Mouse (Mus musculus) kidney, adult 8-10 months (tissue): Measurements from ENCODE around the gene Gm21833.
"Not testable (repeated sequence)": the region's sequence is repeated elsewhere in the genome, so short reads cannot be mapped to it uniquely, and the experiment has no call there.

Experiments used
- DNase-seq, 2 experiments: peaks; one replicate each; pipeline ENCODE4 v3.0.0; 2022

The Gm21833 gene

GRCm38 (mm10) chr16:82828082-82828481 is at the start of gene Gm21833:
TSS of gene Gm21833 (plus strand) at chr16:82828382.
- not testable (repeated sequence) for DNase-seq

GRCm38 (mm10) chr16:82789521-82789920 is 38.7 kb upstream of the Gm21833 start:
- DNase-seq: no peak

- no peak for DNase-seq
These were observed 31.7 kb upstream of the Gm21833 start for GRCm38 (mm10) chr16:82796489-82796888.

GRCm38 (mm10) chr16:82815255-82815654 is 12.9 kb upstream of the Gm21833 start:
- DNase-seq: no peak

GRCm38 (mm10) chr16:82816615-82817014 is 11.6 kb upstream of the Gm21833 start:
- no peak for DNase-seq

GRCm38 (mm10) chr16:82855752-82856151 is 27.6 kb downstream of the Gm21833 start:
- DNase-seq: no peak

GRCm38 (mm10) chr16:82864590-82864989 is 36.4 kb downstream of the Gm21833 start:
- no peak for DNase-seq
